Mouse (Mus musculus) heart, postnatal 0 days (tissue): ENCODE results near the gene Mtfp1.

ENCODE experiments used
- CTCF ChIP-seq: IDR thresholded peaks from 2 replicates; pipeline ENCODE4 v1.5.1; 2016; ENCODE audit warnings: antibody characterized with exemption, control low read depth, low read depth
- EP300 ChIP-seq: IDR thresholded peaks from 2 replicates; pipeline ENCODE4 v1.6.1; 2016; ENCODE audit warnings: antibody characterized with exemption, low read depth

GRCm38 (mm10) chr11:4115407-4115806, 20.2 kb upstream of the Mtfp1 start:
- no peak for TF ChIP-seq CTCF
- no peak for TF ChIP-seq EP300
